Mouse (Mus musculus) liver, embryonic 12.5 days (tissue): Measurements from ENCODE around the gene Plekha6. TPM values are rescaled to one million over a fixed set of nuclear protein-coding genes. Genes with fewer than 3 reads are reported as not detected.

Experiments
- ATAC-seq: fragments of 200-750 bp; cut with Nextera tagmentation; 2 replicates; pipeline ENCODE4 v1.8.0; 2017; ENCODE audit warnings: moderate number of reproducible peaks, mild to moderate bottlenecking, moderate library complexity
- H3K27ac ChIP-seq: fragments of 300-500 bp; sonication (generic); 2 replicates; pipeline ENCODE4 v1.5.1; 2016; ENCODE audit warnings: mild to moderate bottlenecking
- H3K27me3 ChIP-seq: fragments of 300-500 bp; sonication (generic); replicated peaks from 2 replicates; pipeline ENCODE4 v1.6.1; 2016; ENCODE audit warnings: mild to moderate bottlenecking, moderate library complexity
- H3K36me3 ChIP-seq: fragments of 300-500 bp; sonication (generic); 2 replicates; pipeline ENCODE4 v1.6.1; 2016; ENCODE audit warnings: mild to moderate bottlenecking, moderate library complexity
- H3K4me1 ChIP-seq: fragments of 300-500 bp; sonication (generic); 2 replicates; pipeline ENCODE4 v1.6.1; 2016
- H3K4me2 ChIP-seq: fragments of 300-500 bp; sonication (generic); 2 replicates; pipeline ENCODE4 v1.6.1; 2016; ENCODE audit warnings: mild to moderate bottlenecking, moderate library complexity
- H3K4me3 ChIP-seq: fragments of 300-500 bp; sonication (generic); 2 replicates; pipeline ENCODE4 v1.5.1; 2016; ENCODE audit warnings: mild to moderate bottlenecking, moderate library complexity
- H3K9ac ChIP-seq: fragments of 300-500 bp; sonication (generic); 2 replicates; pipeline ENCODE4 v1.6.1; 2016; ENCODE audit warnings: mild to moderate bottlenecking, moderate library complexity
- H3K9me3 ChIP-seq: fragments of 300-500 bp; sonication (generic); replicated peaks from 2 replicates; pipeline ENCODE4 v1.6.1; 2016; ENCODE audit warnings: mild to moderate bottlenecking, moderate library complexity
- WGBS: fragments of 180-500 bp; shearing (Covaris S2); methylation state at CpG from one replicate; pipeline ENCODE4 v1.1.7; 2016; ENCODE audit not compliant: insufficient replicate concordance; 5-methylcytosine and 5-hydroxymethylcytosine counted together
- polyA plus RNA-seq: library from polyadenylated mRNA; unstranded; fragments of >200 nt; fragmentation: Nextera tagmentation; extraction: Ambion mirVana; gene quantifications from 2 replicates; pipeline ENCODE4 v1.2.1, GENCODE M21; 2016

Gene Plekha6
- polyA plus RNA-seq, 1 experiment from 2014 or later: 2.2 TPM

DNA sequence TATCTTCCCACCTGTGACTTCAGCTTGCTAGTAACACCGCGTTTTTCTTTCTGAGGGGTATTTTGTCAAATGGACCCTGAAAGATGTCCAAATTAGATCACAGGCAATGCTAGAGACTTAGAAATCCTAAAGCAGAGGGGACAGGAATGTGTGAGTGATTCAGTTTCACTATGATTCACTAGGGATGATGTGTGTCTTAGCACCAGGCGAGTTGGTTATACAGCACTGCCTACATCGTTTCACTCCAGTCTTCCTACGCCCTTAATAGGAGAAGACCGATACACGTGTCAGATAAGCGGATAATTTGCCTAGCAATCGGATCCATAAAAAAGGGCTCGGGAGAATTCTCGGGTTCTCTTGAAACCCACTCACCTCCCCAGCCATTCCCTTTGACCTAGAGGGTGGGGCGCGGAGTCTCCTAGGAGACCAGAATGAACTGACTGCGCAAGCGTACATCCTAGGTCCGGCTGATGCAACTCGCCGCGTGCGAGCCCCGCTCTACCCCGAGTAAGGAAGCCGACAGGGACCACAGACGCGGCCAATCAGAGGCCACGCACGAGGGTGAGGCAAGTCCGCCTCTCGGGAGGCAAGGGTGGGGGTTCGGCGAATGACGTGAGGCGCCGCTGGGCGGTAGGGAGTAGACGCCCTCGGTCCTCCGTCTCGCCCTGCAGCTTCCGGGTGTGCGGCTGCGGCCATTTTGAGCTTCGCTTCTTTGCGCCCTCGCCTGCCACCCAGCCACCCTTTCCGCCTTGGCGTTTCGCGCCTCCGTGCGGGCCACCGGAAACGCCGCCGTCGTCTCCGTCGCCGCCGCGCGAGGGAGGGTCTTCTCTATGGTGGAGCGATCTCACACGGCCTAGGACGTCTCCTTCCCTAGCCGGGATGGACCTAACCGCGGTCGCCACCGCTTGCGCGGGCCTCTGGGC lies 33.1 kb upstream of the Plekha6 start, which contains the start of gene Ppp1r15b:
Gene Ppp1r15b, plus strand, starts transcription at position 506 of the 923 bp plus-strand sequence.
- peak within 1 kb of the TSS; percentile 100 for H3K4me3 ChIP-seq
- H3K4me2 ChIP-seq: peak within 1 kb of the TSS; percentile 81
- under 1% methylated on average over 72 of the region's 72 CpGs for WGBS
- peaks cover 46% of the 10 kb centered on the region for H3K4me1 ChIP-seq
- H3K27me3 ChIP-seq: no peaks in the 10 kb centered on the region
- peak within 1 kb of the TSS; percentile 99 for H3K27ac ChIP-seq
- ATAC-seq: peak; percentile 96
- H3K9ac ChIP-seq: peak within 1 kb of the TSS; percentile 99
- H3K9me3 ChIP-seq: no peaks in the 10 kb centered on the region
- peaks cover 40% of the 10 kb centered on the region for H3K36me3 ChIP-seq

DNA sequence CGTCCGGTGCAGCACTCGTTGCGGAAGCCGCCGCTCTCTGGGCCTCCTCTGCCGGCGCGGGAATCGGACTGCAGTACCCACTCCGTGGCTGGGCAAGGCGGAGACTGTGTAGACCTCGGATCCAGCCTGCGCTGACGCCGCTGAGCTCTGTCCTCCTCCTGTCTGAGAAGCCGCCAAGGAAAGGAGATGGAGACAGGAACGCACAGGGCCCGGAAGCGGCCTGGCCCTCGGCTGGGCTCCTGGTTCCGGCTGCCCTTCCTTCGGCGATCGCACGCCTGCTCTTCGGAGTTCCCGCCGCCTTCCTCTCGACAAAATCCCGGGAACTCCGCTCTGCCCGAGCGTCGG lies 32.5 kb upstream of the Plekha6 start:
- H3K27ac ChIP-seq: peak overlapping the region; percentile 99
- H3K4me2 ChIP-seq: peak overlapping the region; percentile 81
- no peak for ATAC-seq
- no peaks in the 10 kb centered on the region for H3K27me3 ChIP-seq
- H3K9me3 ChIP-seq: no peaks in the 10 kb centered on the region
- peak overlapping the region; percentile 100 for H3K4me3 ChIP-seq
- H3K9ac ChIP-seq: peak overlapping the region; percentile 99
- peaks cover 52% of the 10 kb centered on the region for H3K4me1 ChIP-seq
- under 1% methylated on average over 35 of the region's 35 CpGs for WGBS
- H3K36me3 ChIP-seq: peaks cover 46% of the 10 kb centered on the region

DNA sequence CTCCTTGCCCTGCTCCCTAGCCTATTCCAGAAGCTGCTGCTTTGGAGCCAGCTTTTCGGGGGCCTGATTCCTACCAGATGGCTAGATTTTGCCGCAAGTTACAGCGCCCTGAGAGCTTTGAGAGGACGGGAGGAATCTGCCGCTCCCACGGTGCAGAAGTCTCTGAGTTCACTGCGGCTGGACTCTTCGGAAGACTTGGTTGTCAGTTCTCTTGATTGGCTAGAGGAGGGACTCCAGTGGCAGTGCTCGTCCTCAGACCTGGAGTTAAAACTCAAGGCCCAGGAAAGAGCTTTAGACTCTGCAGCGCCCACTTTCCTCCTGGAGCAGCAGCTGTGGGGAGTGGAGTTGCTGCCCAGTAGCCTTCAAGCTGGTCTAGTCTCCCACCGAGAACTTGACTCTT lies 32.1 kb upstream of the Plekha6 start:
- H3K4me2 ChIP-seq: peak overlapping the region; percentile 81
- H3K27ac ChIP-seq: peak overlapping the region; percentile 99
- no peak for ATAC-seq
- peaks cover 50% of the 10 kb centered on the region for H3K36me3 ChIP-seq
- H3K27me3 ChIP-seq: no peaks in the 10 kb centered on the region
- H3K9ac ChIP-seq: peak overlapping the region; percentile 99
- 0% methylated on average over 11 of the region's 11 CpGs for WGBS
- peaks cover 56% of the 10 kb centered on the region for H3K4me1 ChIP-seq
- no peaks in the 10 kb centered on the region for H3K9me3 ChIP-seq
- H3K4me3 ChIP-seq: peak overlapping the region; percentile 100

DNA sequence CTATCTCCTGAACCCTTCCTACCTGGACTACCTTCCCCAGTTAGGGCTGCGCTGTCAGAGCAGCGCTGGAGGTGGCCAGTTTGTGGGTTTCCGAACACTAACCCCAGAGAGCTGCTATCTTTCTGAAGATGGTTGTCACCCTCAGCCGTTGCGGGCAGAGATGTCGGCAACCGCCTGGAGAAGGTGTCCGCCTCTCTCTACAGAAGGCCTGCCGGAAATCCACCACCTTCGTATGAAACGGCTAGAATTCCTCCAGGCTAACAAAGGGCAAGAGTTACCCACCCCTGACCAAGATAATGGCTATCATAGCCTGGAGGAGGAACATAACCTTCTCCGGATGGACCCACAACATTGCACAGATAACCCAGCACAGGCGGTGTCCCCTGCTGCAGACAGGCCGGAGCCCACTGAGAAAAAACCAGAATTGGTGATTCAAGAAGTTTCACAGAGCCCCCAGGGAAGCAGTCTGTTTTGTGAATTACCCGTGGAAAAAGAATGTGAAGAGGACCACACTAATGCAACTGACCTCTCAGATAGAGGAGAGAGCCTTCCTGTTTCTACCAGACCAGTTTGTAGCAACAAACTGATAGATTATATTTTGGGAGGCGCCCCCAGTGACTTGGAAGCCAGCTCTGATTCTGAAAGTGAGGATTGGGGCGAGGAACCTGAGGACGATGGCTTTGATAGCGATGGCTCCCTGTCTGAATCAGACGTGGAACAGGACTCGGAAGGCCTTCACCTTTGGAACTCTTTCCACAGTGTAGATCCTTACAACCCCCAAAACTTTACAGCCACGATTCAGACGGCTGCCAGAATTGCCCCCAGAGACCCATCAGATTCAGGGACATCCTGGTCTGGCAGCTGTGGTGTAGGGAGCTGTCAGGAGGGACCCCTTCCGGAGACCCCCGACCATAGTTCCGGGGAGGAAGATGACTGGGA lies 31.4 kb upstream of the Plekha6 start:
- peaks cover 57% of the 10 kb centered on the region for H3K36me3 ChIP-seq
- H3K4me1 ChIP-seq: peaks cover 58% of the 10 kb centered on the region
- H3K9me3 ChIP-seq: no peaks in the 10 kb centered on the region
- H3K27ac ChIP-seq: peak overlapping the region; percentile 99
- H3K4me2 ChIP-seq: peak overlapping the region; percentile 81
- 1% methylated on average over 26 of the region's 26 CpGs for WGBS
- H3K9ac ChIP-seq: peak overlapping the region; percentile 99
- no peak for ATAC-seq
- peak overlapping the region; percentile 100 for H3K4me3 ChIP-seq
- no peaks in the 10 kb centered on the region for H3K27me3 ChIP-seq

DNA sequence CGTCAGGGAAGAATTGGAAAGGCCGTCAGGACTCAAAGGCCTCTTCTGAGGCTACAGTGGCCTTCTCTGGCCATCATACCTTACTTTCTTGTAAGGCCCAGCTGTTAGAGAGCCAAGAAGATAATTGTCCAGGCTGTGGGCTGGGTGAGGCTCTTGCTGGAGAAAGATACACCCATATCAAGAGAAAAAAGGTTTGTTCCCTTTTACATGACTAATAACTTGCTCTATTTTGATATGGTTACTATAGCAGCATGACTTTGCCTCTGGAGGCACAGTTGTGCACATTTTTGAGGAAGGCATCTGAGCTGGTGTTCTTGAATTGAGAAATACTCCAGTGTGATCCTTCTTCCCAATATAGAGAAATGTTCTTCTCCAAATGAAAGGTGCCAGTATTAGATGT lies 30.6 kb upstream of the Plekha6 start:
- H3K9me3 ChIP-seq: no peaks in the 10 kb centered on the region
- H3K4me2 ChIP-seq: peak overlapping the region; percentile 81
- no peaks in the 10 kb centered on the region for H3K27me3 ChIP-seq
- H3K36me3 ChIP-seq: peaks cover 65% of the 10 kb centered on the region
- WGBS: 5% methylated on average over 2 of the region's 2 CpGs
- H3K4me3 ChIP-seq: peak overlapping the region; percentile 100
- peak overlapping the region; percentile 99 for H3K27ac ChIP-seq
- H3K9ac ChIP-seq: peak overlapping the region; percentile 99
- H3K4me1 ChIP-seq: peaks cover 52% of the 10 kb centered on the region
- peak; percentile 7 for ATAC-seq

DNA sequence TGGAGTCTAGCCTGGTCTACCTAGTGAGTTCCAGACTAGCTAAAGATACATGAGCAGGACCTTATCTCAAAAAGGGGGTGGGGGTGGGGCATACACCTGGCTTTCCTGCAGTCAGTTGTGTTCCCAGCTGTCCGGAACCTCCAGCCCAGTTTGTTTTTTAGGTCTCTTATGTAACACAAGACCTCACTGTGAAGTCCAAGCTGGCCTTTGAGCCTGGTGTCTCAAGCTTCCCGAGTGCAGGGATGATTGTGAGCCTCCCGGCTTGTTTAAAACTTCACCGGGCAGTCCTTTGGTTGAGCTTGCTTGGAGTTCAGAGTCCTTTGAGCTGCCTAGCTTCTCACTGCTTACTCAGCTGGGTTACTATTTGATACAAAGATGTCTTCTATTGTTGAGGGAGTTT lies 29.9 kb upstream of the Plekha6 start:
- H3K27me3 ChIP-seq: no peaks in the 10 kb centered on the region
- peak overlapping the region; percentile 99 for H3K9ac ChIP-seq
- no peak for ATAC-seq
- 6% methylated on average over 4 of the region's 4 CpGs for WGBS
- peaks cover 72% of the 10 kb centered on the region for H3K36me3 ChIP-seq
- peak overlapping the region; percentile 99 for H3K27ac ChIP-seq
- H3K4me1 ChIP-seq: peaks cover 50% of the 10 kb centered on the region
- peak overlapping the region; percentile 100 for H3K4me3 ChIP-seq
- peak overlapping the region; percentile 81 for H3K4me2 ChIP-seq
- no peaks in the 10 kb centered on the region for H3K9me3 ChIP-seq

DNA sequence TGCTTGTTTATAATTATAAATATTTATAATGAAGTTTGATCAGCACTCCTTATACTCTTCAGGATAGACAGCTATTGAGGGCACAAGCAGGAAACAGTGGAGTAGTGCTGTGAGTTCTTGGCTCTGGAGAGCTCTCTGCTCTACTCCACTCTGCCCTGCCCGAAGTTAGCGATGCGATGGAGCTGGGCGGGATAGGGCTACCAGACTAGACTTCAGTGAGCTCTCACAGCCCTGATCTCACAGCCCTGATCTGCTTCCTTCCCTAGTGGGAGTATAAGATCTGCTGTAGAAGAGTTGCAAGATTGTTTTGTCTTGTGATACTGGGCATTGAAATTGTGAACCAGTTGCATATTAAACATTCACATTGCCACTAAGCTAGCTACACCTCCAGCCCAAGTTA lies 29.1 kb upstream of the Plekha6 start:
- 14% methylated on average over 4 of the region's 4 CpGs for WGBS
- ATAC-seq: no peak
- Histone ChIP-seq H3K27me3 (no peaks in the 10 kb centered on the region), H3K27ac (no peak overlapping the region; the same call in 1 of the 2 replicates), H3K9ac (peak overlapping the region; percentile 99), H3K36me3 (peaks cover 80% of the 10 kb centered on the region), H3K9me3 (no peaks in the 10 kb centered on the region), H3K4me3 (peak overlapping the region; percentile 100), H3K4me1 (peaks cover 42% of the 10 kb centered on the region), H3K4me2 (peak overlapping the region; percentile 81)

DNA sequence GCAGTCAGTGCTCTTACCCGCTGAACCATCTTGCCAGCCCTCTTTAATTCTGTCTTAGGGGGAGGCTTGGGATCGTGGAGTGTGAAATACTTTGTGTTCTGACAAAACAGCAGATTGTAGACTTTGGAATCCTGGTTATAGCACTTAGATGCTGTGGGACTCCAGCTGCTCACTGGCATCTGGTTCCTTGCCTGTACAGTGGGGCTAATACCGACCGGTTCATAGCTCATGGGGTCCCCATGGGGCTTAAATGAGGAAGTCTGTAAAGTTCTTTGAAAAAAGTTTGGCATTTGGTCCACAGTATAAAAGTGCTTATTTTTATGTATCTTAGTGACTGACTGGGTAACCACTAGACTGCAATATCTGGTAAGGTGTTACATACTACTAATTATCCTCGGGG lies 28.2 kb upstream of the Plekha6 start:
- Histone ChIP-seq H3K9ac (peak overlapping the region; percentile 99), H3K27me3 (no peaks in the 10 kb centered on the region), H3K4me2 (peak overlapping the region; percentile 81), H3K4me3 (peak overlapping the region; percentile 100), H3K36me3 (peaks cover 89% of the 10 kb centered on the region), H3K27ac (no peak overlapping the region), H3K9me3 (no peaks in the 10 kb centered on the region), H3K4me1 (peaks cover 34% of the 10 kb centered on the region)
- ATAC-seq: no peak
- WGBS: 46% methylated on average over 5 of the region's 5 CpGs

DNA sequence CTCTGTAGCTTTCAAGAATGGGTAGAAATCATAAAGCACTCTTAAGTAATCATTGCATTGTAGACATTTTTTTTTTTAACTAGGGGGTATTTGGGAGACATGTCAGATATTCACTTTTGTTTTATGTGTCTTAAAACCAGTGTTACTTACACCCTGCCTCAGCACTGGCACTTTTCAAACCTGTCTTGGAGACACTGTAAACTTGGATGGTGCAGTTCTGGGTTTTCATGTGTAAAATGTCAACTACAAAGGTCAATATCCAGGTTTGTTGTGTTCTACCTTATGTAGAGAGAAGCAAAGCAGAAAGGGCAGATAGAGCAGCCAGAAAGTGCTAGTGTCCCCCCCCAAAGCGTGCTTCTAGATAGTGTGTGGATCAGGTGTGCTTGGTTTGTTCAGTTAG lies 25.6 kb upstream of the Plekha6 start:
- H3K4me2 ChIP-seq: no peak overlapping the region
- peaks cover 34% of the 10 kb centered on the region for H3K4me1 ChIP-seq
- H3K9ac ChIP-seq: no peak overlapping the region
- no peak overlapping the region for H3K4me3 ChIP-seq
- peaks cover 95% of the 10 kb centered on the region for H3K36me3 ChIP-seq
- H3K27me3 ChIP-seq: no peaks in the 10 kb centered on the region
- WGBS: 91% methylated on average over 1 of the region's 1 CpGs
- no peak for ATAC-seq
- no peaks in the 10 kb centered on the region for H3K9me3 ChIP-seq
- no peak overlapping the region for H3K27ac ChIP-seq

DNA sequence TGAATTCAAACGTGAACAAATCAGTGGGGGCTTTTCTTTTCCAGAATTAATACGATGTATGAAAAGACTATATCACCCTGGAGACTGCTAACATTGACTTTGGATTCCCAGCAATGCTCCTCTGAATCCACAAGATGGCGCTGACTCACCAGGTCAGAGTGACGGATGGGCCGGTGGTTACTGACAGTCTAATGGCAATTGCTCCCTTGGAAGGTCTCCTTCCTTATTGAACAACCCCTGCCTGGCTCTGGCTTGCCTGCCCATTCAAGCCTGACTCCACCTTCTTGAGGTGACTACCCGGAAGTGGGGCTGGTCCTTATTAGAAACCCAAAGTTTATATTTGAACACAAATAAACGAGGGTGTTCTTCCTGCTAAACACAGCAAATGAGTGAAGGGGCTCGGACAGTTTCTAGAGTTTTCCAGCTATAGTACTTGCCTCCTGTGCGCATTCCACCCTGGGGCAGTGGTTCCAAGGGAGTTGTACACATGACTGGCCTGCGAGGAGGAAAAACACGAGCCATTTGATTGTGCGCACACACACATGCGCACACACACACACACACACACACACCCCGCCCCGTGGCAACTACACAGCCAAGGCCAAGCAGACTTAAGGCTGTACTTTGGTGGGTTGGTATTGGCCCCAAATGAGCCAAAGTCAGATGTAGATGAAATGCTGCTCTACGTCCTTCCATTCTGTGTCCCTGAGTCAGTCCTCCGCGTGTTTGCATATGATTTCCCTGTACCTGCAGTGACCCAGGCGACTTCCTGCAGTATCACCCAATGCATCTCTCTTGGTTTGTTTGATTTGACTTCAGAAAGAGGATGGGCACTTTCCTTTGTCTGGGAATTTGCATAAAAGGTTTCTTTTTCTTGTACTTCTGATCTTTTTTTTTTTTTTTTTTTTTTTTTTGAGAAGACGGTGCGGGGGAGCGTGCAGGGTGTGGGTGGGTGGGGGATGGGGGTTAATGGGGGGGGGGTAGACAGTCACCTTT lies 17.7 kb upstream of the Plekha6 start:
- peaks cover 16% of the 10 kb centered on the region for H3K36me3 ChIP-seq
- H3K4me2 ChIP-seq: no peak overlapping the region
- 0 out of 2 replicates have a peak, but pooled peaks have one; percentile 41 for ATAC-seq
- H3K27ac ChIP-seq: no peak overlapping the region
- no peaks in the 10 kb centered on the region for H3K4me1 ChIP-seq
- H3K9me3 ChIP-seq: 0 out of 2 replicates have a peak, but pooled peaks cover 5% of the 10 kb centered on the region
- no peak overlapping the region for H3K4me3 ChIP-seq
- 59% methylated on average over 22 of the region's 22 CpGs for WGBS
- no peak overlapping the region for H3K9ac ChIP-seq
- no peaks in the 10 kb centered on the region for H3K27me3 ChIP-seq

DNA sequence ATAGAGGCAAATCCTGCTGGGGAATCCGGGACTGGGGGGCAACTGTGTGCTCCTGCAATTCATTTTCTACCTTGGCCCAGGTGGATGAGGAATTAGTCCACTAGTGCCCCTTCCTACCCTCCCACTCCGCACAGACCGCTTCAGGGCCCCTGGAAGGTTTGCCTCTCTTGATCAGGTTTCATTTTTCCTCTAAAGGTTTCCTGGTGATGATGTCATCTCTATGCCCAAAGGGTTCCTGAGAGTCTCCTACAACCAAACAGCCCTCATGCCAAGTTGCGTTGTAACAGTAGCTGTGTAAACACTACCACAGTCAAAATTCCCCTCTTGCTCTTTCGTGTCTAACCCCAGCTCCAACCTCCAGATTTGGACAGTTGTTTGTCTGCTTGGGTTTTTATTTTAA lies 16.7 kb upstream of the Plekha6 start:
- peaks cover 7% of the 10 kb centered on the region for H3K36me3 ChIP-seq
- ATAC-seq: no peak
- no peaks in the 10 kb centered on the region for H3K4me1 ChIP-seq
- H3K9ac ChIP-seq: no peak overlapping the region
- 0 out of 2 replicates have a peak, but pooled peaks cover 5% of the 10 kb centered on the region for H3K9me3 ChIP-seq
- H3K4me3 ChIP-seq: no peak overlapping the region
- no peaks in the 10 kb centered on the region for H3K27me3 ChIP-seq
- WGBS: 71% methylated on average over 5 of the region's 5 CpGs
- no peak overlapping the region for H3K4me2 ChIP-seq
- no peak overlapping the region for H3K27ac ChIP-seq
